Mouse (Mus musculus): ENCODE data around the gene Ctsa.
A peak's percentile ranks its signal among the peaks of the same experiment; 100 is the strongest.

- peak; percentile 62 for TF ChIP-seq CTCF (IDR thresholded peaks at IDR 0.05; ENCODE audit: low read depth)
- no peak for TF ChIP-seq EP300 (IDR thresholded peaks at IDR 0.05; ENCODE audit: low read depth)
These were observed 13.1 kb downstream of the Ctsa start for GRCm38 (mm10) chr2:164845782-164846181.

Data from liver, postnatal 0 days (tissue).